Mouse (Mus musculus) heart, embryonic 16.5 days (tissue): ENCODE measurements at regions not wholly inside any gene's neighbourhood (a gene's known extent, or its start where the extent isn't known, plus 50 kb on each side); places are given as distances from the start of the nearest gene placed in this dataset.

ENCODE experiments used
- ATAC-seq: fragments of 200-750 bp; cut with Nextera tagmentation; replicated peaks from 2 replicates; pipeline ENCODE4 v1.8.0; 2017; ENCODE audit warnings: moderate number of reproducible peaks; ENCODE audit not compliant: insufficient read depth, low FRiP score; ENCODE audit errors: extremely low read depth
- H3K27ac ChIP-seq: fragments of 300-500 bp; sonication (generic); 2 replicates; pipeline ENCODE4 v1.5.1; 2014; ENCODE audit warnings: mild to moderate bottlenecking, low read length, control low read depth, moderate library complexity
- H3K27me3 ChIP-seq: fragments of 300-500 bp; sonication (generic); 2 replicates; pipeline ENCODE4 v1.6.1; 2014; ENCODE audit warnings: low read length, mixed read lengths; ENCODE audit not compliant: control insufficient read depth, insufficient read depth
- H3K36me3 ChIP-seq: fragments of 300-500 bp; sonication (generic); 2 replicates; pipeline ENCODE4 v1.6.1; 2014; ENCODE audit not compliant: control insufficient read depth, insufficient read depth
- H3K4me1 ChIP-seq: fragments of 300-500 bp; sonication (generic); 2 replicates; pipeline ENCODE4 v1.6.1; 2014; ENCODE audit warnings: low read length, mixed read lengths; ENCODE audit not compliant: control insufficient read depth, insufficient read depth
- H3K4me2 ChIP-seq: fragments of 300-500 bp; sonication (generic); 2 replicates; pipeline ENCODE4 v1.6.1; 2014; ENCODE audit warnings: low read depth, mild to moderate bottlenecking, control low read depth, low read length
- H3K4me3 ChIP-seq: fragments of 300-500 bp; sonication (generic); 2 replicates; pipeline ENCODE4 v1.5.1; 2014; ENCODE audit warnings: mild to moderate bottlenecking, control low read depth, low read length
- H3K9ac ChIP-seq: fragments of 300-500 bp; sonication (generic); 2 replicates; pipeline ENCODE4 v1.6.1; 2014; ENCODE audit warnings: low read length, control low read depth
- H3K9me3 ChIP-seq: fragments of 300-500 bp; sonication (generic); replicated peaks from 2 replicates; pipeline ENCODE4 v1.6.1; 2016; ENCODE audit warnings: low read length; ENCODE audit not compliant: control insufficient read depth
- WGBS: fragments of 180-500 bp; shearing (Covaris S2); extraction: QIAGEN DNeasy Blood & Tissue Kit; methylation state at CpG from one replicate; pipeline ENCODE4 v1.1.7; 2014; 5-methylcytosine and 5-hydroxymethylcytosine counted together

DNA sequence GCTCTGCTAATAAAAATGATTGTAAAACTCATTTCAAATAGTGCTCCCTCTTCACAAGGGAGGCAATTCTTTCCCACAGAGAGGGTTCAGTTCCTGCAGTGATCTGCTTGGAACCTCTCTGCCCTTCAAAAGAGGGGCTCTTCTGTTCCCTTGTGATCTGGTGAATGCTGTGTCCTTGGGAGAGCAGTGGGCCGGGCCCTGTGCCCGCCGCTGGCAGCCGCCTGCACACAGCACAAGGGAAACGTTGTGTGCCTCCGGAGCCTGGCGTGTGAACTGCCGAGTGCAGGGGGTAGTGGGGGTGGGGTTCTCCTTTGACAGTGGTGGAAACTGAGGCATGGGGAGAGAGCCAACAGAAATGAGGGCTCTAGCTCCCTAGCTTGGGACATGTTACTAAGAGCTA lies 54.4 kb upstream of the Csrp1 start:
- Histone ChIP-seq H3K4me1 (peaks cover 20% of the 10 kb centered on the region), H3K4me3 (no peak overlapping the region), H3K9ac (no peak overlapping the region), H3K27me3 (no peaks in the 10 kb centered on the region), H3K27ac (no peak overlapping the region), H3K4me2 (no peak overlapping the region), H3K9me3 (no peaks in the 10 kb centered on the region), H3K36me3 (no peaks in the 10 kb centered on the region)
- no peak for ATAC-seq
- WGBS = 55% methylated on average over 8 of the region's 8 CpGs

DNA sequence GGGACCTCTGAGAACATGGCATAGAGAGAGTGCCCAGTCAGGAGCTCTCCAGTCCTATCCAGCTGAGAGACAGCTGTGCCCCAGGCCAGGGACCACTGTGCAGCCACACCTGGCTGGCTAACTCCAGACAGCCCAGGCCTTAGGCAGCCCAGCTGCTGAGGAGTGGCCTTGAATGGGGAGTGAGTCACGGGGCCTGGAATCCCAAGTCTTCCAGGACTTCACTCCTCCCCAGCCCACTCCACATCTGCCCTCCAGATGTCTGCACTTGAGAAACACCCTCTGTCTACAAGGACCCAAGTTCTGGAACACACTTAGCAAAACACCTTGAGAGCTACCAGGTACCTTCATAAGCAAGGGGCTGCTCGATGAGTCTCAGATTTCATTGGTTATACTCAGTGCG lies 51.5 kb upstream of the Csrp1 start:
- Histone ChIP-seq H3K4me3 (no peak overlapping the region), H3K9me3 (no peaks in the 10 kb centered on the region), H3K27ac (no peak overlapping the region), H3K4me2 (no peak overlapping the region), H3K27me3 (no peaks in the 10 kb centered on the region), H3K9ac (no peak overlapping the region), H3K4me1 (peaks cover 36% of the 10 kb centered on the region), H3K36me3 (no peaks in the 10 kb centered on the region)
- ATAC-seq = no peak
- 83% methylated on average over 3 of the region's 3 CpGs for WGBS

DNA sequence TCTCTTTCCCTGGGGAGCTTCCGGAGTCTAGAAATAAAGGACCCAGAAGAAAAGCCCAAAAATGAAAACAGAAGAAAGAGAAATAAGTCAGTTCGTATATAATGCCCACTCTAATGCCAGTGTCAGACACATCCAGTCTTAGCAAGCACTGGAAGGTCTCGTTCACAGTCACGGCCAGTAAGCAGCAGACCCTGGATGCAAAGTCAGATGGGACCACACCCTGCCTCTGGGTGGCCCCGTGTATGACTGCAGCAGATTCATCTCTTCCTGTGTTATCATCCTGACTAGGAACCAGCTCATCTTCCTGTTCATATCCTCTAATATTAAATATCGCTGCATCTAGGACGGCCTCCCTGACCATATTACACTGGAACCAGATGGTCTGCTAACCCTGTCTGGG lies 50.9 kb upstream of the Csrp1 start:
- Histone ChIP-seq H3K27ac (no peak overlapping the region), H3K9me3 (no peaks in the 10 kb centered on the region), H3K36me3 (no peaks in the 10 kb centered on the region), H3K9ac (no peak overlapping the region), H3K27me3 (no peaks in the 10 kb centered on the region), H3K4me1 (peaks cover 41% of the 10 kb centered on the region), H3K4me3 (no peak overlapping the region), H3K4me2 (no peak overlapping the region)
- WGBS = 83% methylated on average over 7 of the region's 7 CpGs
- ATAC-seq = no peak

DNA sequence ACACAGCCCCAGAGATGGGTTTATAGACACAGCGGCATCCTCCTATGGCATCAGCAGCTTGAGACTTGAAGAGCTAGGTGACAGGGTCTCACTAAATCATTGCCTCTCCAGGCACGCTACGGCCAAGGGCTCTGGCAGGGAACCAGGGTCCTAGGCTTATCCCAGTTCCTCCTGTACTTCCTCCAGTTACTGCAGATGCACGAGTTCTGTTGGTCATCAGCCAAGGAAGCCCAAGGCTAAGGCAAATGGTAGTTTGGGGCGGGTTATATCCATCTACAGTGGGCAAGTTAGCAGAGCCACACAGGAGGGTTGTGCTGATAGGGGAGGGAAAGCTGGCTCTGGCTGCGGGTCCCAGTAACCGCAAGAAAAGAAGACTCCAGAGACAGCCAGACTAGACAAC lies 50.1 kb upstream of the Csrp1 start:
- peaks cover 41% of the 10 kb centered on the region for H3K4me1 ChIP-seq
- H3K9me3 ChIP-seq = no peaks in the 10 kb centered on the region
- H3K4me2 ChIP-seq = peak overlapping the region; percentile 54; the same call in 1 of the 2 replicates
- no peaks in the 10 kb centered on the region for H3K27me3 ChIP-seq
- H3K9ac ChIP-seq = no peak overlapping the region
- ATAC-seq = 0 out of 2 replicates have a peak, but pooled peaks have one; percentile 15
- WGBS = 35% methylated on average over 7 of the region's 7 CpGs
- H3K27ac ChIP-seq = peak overlapping the region; percentile 19; the same call in 1 of the 2 replicates
- H3K36me3 ChIP-seq = no peaks in the 10 kb centered on the region
- no peak overlapping the region for H3K4me3 ChIP-seq
